Mouse (Mus musculus): ENCODE data around the gene Ift88. TPM values are rescaled to one million over a fixed set of nuclear protein-coding genes. Genes with fewer than 3 reads are reported as not detected.
"Not testable (repeated sequence)": the region's sequence is repeated elsewhere in the genome, so short reads cannot be mapped to it uniquely, and the experiment has no call there.

Gene Ift88
- total RNA-seq, 2 experiments from 2014 or later: 5.7 to 7.2 TPM

GRCm38 (mm10) chr14:57417187-57417586 is 6.7 kb upstream of the Ift88 start:
- no peak for DNase-seq
- intact Hi-C loops (cut with DNase I): no loop called here

DNA sequence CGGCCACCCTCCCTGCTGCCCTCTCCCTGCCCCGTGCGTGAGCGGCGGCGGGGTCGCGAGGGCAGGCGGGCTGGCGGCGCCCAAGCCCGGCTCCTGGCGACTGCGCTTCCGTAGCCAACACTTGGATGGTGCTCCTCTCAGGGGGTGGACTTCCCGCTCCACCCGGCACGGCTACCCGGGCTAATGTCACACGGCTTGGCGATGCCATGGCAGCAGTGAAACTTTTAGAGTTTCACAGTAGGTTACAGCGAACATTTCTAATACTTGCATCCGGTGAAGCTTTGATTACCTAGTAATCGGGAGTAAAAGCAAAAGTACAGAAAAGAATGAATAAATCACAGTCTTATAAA is 325 bp downstream of the Ift88 start:
- DNase-seq: no peak
- intact Hi-C loops (cut with DNase I): loop anchor here (2.0 to 10.0 kb wide), 2 partner anchors 25 to 401 kb away; partner anchors contain the start of genes Cryl1, Mrpl57 and Ska3

DNA sequence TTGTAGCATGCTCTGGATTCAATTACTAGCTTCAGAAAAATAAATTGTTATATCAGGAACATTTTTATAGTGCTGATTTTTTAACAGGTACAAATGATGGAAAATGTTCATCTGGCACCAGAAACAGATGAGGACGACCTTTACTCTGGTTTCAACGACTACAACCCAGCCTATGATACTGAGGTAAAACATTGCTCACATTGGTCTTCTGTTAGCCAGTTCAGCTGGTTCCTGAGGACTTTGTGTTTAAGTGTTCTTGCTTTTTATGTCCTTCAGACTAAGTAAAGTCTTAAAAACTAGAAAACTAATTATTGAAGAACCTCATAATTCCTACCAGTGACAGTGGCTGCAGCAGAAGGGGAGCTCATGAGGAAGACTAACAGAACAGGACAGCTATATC is 6.6 kb downstream of the Ift88 start:
- intact Hi-C loops (cut with DNase I): no loop called here
- no peak for DNase-seq

DNA sequence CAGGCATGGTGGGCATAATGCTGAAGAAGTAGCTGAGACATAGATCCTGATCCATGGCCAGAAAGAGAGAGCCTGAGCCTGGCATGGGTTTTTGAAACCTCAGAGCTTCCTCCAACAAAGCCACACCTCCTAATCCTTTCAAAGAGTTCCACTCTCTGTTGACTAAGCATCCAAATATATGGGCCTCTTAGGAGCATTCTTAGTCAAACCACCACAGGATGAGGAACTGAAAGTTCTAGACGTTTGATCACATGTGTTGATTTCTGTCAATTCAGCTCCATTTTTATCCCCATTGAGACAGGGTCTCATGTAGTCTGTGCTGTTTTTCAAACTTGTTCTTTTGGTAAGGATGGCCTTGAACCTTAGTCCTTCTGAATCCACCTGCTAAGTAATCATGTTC is 28.7 kb downstream of the Ift88 start:
- no peak for DNase-seq
- intact Hi-C loops (cut with DNase I): no loop called here

- intact Hi-C loops (cut with DNase I): no loop called here
- DNase-seq: no peak
Measured at GRCm38 (mm10) chr14:57459883-57460282, 36.0 kb downstream of the Ift88 start.

DNA sequence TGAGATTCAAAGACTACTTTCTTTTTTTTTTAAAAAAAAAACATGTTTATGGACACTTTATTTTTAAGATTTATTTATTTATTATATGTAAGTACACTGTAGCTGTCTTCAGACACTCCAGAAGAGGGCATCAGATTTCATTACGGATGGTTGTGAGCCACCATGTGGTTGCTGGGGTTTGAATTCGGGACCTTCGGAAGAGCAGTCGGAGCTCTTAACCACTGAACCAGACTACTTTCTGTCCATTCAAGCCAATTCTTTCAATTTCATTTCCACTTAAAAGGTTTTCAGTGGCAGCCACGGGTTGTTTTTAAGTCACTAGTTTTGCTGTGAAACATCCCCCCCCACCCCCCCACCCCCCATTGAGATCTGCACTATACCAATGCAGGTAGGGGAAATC is 36.5 kb downstream of the Ift88 start:
- intact Hi-C loops (cut with DNase I); DNase-seq: not testable (repeated sequence)

DNA sequence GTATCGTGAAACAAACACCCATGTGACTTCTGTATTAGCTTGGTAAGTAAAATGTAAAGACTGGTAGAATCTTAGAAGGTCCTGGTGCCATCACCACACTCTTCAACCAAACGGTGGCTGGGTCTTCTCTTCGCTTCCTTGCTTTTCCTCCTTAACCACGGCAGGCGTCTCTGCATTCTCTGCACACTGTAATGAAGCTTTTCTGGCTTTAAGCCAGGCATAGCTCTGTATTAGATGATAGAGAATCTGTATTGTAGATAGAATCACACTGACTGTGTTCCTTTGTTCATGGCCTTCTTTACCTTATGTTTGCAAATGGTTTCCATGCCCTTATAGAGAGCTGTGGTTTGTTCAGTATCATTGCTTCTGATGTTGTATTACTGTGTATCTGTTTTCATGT is 39.0 kb downstream of the Ift88 start:
- intact Hi-C loops (cut with DNase I): no loop called here
- DNase-seq: no peak

DNA sequence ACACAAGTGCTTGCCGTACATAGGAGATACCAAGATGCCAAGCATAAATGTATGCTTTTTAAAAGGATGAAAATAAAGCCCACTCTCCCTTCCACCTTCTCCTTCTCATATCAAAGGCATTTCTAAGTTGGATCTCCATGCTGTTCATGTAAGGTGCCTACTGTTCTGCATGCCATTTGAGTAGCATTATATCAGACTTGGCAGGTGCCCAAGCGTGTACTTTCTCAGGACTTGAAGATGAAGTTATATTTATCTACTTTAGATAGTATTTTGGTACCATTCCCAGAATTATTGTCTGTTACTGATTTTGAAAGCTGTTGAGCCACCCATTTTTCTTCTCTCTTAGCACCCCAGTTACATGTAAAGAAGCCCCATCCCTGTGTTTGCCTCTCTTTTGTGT is 51.2 kb downstream of the Ift88 start:
- DNase-seq: no peak
- intact Hi-C loops (cut with DNase I): no loop called here

- intact Hi-C loops (cut with DNase I): no loop called here
- DNase-seq: no peak
Measured at GRCm38 (mm10) chr14:57482262-57482661, 58.4 kb downstream of the Ift88 start.

GRCm38 (mm10) chr14:57484183-57484582 is 60.3 kb downstream of the Ift88 start:
- intact Hi-C loops (cut with DNase I): no loop called here
- no peak for DNase-seq

DNA sequence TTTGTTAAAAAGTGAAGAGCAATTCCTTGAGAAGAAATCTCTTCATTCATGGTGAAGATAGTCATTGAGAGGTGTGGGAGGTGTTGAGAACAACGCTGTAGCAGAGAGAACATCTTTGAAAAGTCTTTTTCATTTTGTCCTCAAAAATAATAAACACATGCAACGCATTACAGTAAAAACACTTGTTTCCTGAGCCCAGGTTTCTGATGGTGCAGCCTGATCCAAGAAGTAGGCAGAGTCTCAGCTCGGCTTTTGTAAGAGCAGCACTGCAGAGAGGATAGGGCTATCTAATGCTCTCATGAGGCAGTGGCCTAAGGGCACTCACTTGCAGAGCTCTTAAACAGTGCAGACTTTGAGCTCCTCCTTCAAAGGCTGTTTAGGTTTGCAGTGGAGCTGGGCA is 65.8 kb downstream of the Ift88 start:
- no peak for DNase-seq
- intact Hi-C loops (cut with DNase I): no loop called here

DNA sequence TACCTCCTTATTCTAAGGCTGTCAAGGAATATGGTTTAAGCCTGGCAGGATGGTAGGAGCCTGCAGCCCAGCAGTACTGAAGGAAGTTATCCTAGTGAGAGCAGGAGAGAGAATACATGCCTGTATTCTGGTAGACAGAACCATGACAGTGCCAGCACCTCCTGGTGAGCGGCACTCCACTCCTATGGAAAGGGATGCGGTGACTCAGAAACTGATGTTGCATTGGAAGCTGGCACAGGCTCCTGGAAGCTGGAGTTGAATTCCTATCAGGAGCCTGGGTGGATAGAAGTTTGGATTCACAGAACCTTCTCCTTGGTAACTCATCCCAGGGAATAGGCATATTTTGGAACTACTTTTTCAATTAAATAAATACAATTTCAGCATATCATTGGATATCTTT is 70.0 kb downstream of the Ift88 start:
- intact Hi-C loops (cut with DNase I): no loop called here

GRCm38 (mm10) chr14:57503729-57504128 is 79.9 kb downstream of the Ift88 start:
- intact Hi-C loops (cut with DNase I): no loop called here

More for the DNA sequence above, 70.0 kb downstream of the Ift88 start:
- DNase-seq: no peak

DNA sequence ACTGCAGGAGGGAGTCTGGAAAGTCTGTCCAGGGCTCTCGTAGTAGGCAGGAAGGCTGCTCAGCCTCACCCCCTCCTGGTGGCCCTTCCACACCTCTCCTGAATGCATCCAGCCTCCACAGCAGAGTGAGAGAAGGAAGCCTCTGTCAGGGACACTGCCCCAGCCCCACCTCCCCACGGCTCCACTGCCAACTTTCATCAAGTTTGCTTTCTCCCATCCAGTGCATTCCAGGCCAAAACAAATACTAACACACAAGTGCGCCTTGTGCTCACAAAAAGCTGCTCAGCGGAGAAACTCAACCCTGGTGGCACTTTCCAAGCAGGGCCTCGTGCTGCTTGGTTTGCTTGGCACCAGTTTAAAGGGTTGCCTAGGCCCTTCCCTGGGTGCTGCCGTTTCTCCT is 85.7 kb downstream of the Ift88 start:
- DNase-seq: no peak
- intact Hi-C loops (cut with DNase I): no loop called here

More at GRCm38 (mm10) chr14:57503729-57504128, 79.9 kb downstream of the Ift88 start:
- DNase-seq: no peak

DNA sequence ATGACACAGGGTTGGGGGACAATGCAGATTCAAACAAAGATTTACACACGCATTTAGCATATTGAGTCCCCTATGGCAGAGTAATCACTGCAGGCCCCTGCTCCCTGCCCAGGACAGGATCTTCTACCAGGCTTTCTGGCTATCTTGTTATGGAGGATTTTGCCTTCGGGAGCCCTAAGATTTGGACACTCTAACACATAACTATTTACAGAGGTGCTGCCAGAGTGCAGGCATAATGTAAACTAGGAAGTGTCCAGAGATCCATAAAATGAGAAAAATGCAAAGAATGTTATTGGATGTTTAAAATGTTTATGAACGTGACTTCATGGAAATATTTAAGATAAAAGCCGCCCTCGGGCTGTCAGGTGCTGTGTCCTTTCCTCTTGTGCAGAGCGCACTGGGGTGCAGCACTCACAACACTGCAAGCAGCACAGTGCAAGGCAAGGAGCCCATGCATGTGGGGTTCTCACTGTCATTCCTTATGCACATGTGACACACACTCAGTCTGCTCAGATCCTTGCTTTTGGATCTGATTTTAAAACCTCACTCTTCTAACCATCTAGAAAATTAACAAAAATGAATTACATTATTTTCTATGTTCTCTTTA is 91.4 kb downstream of the Ift88 start:
- no peak for DNase-seq
- intact Hi-C loops (cut with DNase I): no loop called here

DNA sequence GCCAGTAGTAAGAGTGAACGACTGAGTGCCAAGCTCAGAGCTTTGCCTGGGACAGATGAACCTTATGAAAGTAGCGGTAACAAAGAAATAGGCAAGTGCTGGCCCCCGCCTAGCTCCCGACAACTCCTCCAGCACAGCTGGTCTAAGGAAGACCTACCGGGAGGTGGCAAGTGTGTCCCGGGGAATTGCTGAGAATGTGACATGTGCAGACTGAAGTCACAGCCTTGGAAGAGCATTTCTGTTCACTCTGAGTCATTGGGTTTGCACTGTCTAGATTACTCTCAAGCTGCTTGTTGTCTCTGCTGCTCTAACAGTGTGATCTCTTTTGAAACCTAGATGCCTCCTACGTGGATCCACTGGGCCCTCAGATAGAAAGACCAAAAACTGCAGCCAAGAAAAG is 93.1 kb downstream of the Ift88 start:
- intact Hi-C loops (cut with DNase I): no loop called here
- no peak for DNase-seq

GRCm38 (mm10) chr14:57523762-57524161 is 99.9 kb downstream of the Ift88 start:
- no peak for DNase-seq
- intact Hi-C loops (cut with DNase I): no loop called here

DNA sequence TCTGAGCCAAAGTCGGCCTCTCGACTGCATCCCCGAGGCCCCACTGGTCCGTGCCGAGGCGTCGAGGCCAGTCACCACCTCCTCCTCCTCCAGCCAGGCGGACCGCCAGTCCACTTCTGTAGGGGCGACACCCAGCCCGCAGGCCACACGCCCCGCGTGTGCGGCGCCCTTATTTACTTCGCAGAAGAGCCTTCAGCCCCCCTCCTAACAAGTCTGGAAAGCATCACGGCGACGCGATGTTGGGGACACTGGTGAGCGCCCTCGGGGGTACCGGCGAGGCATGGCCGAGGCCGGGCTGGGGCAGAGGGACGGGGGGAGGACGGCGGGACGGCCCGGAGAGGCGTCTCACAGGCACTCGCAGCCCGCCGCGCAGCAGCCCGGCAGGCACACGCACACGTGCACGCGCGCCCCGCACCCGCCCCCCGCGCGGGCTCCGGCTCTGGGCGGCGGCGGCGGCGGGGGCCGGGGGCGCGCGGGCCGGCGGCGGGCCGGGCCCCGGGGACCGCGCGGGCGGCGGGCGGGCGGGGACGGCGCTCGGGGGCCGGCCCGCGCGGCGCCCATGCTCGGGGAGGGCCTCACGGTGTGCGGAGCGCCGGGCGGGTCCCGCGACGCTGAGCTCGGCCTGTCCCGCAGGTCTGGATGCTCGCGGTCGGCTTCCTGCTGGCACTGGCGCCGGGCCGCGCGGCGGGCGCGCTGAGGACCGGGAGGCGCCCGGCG is 101.0 kb downstream of the Ift88 start, which contains the start of gene Il17d:
Gene Il17d, plus strand, starts transcription at position 107 of the 717 bp plus-strand sequence.
- DNase-seq: peak; percentile 34 to 53
- intact Hi-C loops (cut with DNase I): no loop called here

DNA sequence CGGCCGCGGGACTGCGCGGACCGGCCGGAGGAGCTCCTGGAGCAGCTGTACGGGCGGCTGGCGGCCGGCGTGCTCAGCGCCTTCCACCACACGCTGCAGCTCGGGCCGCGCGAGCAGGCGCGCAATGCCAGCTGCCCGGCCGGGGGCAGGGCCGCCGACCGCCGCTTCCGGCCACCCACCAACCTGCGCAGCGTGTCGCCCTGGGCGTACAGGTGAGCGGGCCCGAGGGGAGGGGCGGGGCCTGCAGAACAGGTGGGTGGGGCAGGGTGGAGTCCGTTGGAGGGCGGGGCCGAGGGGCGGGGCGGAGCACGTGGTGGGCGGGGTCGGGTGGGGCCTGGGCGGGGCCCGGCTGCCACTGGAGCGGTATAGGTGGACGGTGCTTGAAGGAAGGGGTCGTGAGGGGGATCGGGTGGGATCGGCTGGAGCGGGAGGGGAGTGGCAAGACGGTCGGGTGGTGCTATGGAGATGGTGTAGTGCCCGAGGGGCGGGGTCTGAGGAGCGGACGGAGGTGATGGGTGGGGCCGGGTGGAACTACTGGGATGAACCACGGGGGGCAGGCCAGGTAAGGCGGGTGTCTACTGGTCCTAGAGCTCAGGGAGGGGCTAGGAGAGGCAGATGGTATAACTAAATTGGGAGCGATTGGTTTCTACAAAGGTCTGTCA is 101.7 kb downstream of the Ift88 start:
- intact Hi-C loops (cut with DNase I): no loop called here
- DNase-seq: peak; percentile 24 to 61

GRCm38 (mm10) chr14:57526050-57526623 is 102.3 kb downstream of the Ift88 start:
- intact Hi-C loops (cut with DNase I): no loop called here
- DNase-seq: no peak

DNA sequence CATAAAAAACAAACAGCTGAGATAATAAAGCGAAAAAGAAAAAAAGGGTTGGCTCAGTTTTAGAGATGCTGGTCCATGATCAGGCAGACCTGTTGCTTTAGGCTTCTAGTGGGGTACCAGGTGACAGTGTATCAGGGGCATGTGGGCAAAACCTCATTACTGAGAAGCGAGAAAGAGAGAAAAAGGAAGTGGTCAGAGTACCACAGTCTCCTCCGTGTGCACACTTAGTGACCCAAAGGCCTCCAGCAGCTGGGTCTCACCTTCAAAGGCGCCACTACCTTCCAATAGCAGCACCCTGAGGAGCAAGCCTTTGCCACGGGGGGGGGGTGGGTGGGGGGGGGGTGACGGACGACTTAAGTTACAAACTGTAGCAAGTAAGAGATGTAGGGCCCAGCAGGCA is 103.3 kb downstream of the Ift88 start:
- intact Hi-C loops (cut with DNase I): no loop called here
- no peak for DNase-seq

GRCm38 (mm10) chr14:57527598-57527997 is 103.7 kb downstream of the Ift88 start:
- no peak for DNase-seq
- intact Hi-C loops (cut with DNase I): no loop called here
